Mouse (Mus musculus) ovary, adult 10 weeks (tissue): ENCODE results near the gene 1700013G24Rik. TPM values are rescaled to one million over a fixed set of nuclear protein-coding genes. Genes with fewer than 3 reads are reported as not detected.

Experiments used
- polyA plus RNA-seq: library from polyadenylated mRNA; stranded (reverse); fragments of 350-450 nt; fragmentation: Illumina TruSeq; extraction: RNeasy Lipid Tissue Mini Kit (QIAGEN cat#74804); gene quantifications from one replicate; pipeline ENCODE4 v1.2.3, GENCODE M21; 2014

The 1700013G24Rik gene
- polyA plus RNA-seq: not detected

GRCm38 (mm10) chr4:137453234-137453767, at the start of gene 1700013G24Rik:
Gene 1700013G24Rik (plus strand): TSS chr4:137453284.

DNA sequence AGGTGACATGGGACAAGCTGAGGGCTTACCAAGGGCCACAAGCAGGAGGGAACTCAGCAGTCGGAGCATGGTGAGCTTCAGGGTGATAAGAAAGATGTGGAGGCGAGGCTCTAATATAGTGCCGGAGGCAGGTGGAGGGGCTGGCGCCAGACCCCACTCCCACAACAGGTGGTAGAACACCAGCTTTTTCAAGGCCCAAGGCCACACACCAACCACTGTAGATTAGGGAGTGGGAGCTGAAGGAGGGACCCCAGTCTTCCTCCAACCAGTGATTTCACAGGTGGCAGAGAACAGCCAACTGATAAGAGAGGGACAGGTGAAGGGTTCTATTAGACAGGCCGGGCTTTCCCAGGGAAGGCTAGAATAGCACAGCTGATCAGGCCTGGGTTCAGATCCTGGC, 43.4 kb upstream of the 1700013G24Rik start, which contains the start of gene Cela3a:
Gene Cela3a, minus strand, starts transcription at position 101 of the 400 bp plus-strand sequence.

DNA sequence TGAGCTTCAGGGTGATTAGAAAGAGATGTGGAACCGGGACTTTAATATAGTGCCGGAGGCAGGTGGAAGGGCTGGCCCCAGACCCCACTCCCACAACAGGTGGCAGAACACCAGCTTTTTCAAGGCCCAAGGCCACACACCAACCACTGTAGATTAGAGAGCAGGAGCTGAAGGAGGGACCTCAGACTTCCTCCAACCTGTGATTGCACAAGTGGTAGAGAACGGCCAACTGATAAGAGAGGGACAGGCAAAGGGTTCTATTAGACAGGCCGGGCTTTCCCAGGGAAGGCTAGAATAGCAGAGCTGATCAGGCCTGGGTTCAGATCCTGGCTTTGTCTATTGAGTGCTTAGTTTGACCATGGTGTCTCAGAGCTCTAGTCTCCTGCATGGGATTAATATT, 22.6 kb upstream of the 1700013G24Rik start, which contains the start of gene Cela3b:
Gene Cela3b, minus strand, starts transcription at position 39 of the 400 bp plus-strand sequence.

DNA sequence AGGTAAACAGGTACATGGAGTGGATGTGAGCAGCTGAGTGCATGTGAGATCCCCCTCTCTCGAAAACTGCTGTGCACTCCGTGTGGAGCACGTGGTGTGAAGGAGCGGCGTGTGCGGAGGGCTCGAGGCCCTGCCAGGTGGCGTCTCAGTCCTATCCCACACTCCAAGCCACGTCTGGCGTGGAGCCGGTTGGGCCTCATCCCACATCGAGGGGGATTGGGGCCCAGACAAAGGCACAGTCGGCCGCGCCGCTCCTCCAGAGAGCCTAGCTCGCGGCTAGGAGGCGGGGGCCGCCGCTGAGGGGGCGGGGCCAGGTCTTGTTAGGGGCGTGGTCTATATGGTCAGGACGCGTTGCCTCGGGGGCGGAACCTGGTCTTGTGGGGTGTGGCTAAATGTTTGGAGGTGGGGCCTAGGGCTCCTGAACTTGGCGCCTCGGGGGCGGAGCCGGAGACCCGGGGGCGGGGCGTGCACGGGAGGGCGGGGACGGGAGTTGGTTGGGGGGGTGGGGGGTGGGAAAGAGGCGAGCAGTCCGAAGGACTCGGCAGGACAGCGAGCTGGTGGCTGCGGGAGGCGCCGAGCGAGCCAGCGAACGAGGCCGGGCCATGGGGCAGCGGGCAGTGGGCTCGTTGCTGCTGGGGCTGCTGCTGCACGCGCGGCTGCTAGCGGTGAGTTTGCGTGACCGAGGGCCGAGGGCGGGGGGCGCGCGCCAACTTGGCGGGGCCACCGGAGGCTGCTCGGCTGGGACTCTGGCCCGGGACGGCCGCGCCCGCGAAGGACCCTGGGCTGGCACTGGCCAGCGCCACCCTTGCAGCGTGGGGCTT, 15.4 kb downstream of the 1700013G24Rik start, which contains the start of gene Hspg2:
Gene Hspg2, plus strand, starts transcription at position 510 of the 821 bp plus-strand sequence.

Other genes starting within 250 kb of the 1700013G24Rik start
- 1.7 TPM for gene Wnt4, start 175.8 kb upstream of the 1700013G24Rik start, polyA plus RNA-seq
- 1,225 TPM for gene Cdc42, start 95.6 kb upstream of the 1700013G24Rik start, polyA plus RNA-seq
- not detected for gene Cela3a, start 43.5 kb upstream of the 1700013G24Rik start, polyA plus RNA-seq
- gene Cela3b, start 22.7 kb upstream of the 1700013G24Rik start, polyA plus RNA-seq: 0.54 TPM
- gene Hspg2, start 15.5 kb downstream of the 1700013G24Rik start, polyA plus RNA-seq: 0.29 TPM
- gene Ldlrad2, start 121.3 kb downstream of the 1700013G24Rik start, polyA plus RNA-seq: not detected
- gene Usp48, start 140.5 kb downstream of the 1700013G24Rik start, polyA plus RNA-seq: 127 TPM
- gene Rap1gap, start 211.4 kb downstream of the 1700013G24Rik start, polyA plus RNA-seq: 0.46 TPM